Mouse (Mus musculus) WW6 (cell line): ENCODE measurements around the gene Ctdsp2.
A peak's percentile ranks its signal among the peaks of the same experiment; 100 is the strongest.

Experiments
- DNase-seq: peaks from one replicate; pipeline ENCODE4 v3.0.0-alpha.2; 2013; ENCODE audit warnings: low read depth, low spot score

The Ctdsp2 gene

DNA sequence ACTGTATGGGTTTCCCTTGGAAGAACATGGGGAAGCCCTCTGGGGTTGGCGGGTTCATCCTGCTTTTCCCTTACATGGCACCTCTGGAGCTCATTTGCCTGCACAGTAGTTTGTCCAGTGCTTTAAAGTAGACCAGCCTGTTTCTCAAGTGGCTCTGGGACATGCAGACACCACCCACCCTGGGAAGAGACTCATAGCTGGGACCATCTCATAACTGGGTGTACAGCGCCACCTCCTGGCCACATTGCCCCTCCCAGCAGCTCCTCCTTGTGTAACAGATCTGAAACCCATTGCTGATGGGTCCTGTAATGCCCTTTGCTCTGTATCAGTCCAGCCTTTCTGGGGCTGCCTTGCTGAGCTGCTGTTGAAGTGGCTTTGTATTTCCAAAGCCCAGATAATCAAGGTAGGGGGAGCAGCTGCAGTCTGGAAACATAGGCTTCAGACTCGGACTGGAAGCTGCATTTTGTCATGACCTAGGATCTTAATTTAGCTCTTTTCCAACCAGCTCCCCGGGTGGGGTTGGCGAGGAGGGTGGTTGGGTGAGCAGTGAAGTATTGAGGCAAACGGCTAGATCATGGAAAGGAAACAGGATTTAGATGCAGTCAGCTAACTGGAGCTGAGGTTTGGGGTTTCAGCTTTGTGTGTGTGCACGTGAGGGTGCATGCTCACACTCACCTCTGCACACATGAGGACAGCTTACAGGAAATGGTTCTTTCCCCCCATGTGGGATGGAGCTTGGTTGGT lies 12.0 kb downstream of the Ctdsp2 start:
- peak; percentile 62 for DNase-seq

DNA sequence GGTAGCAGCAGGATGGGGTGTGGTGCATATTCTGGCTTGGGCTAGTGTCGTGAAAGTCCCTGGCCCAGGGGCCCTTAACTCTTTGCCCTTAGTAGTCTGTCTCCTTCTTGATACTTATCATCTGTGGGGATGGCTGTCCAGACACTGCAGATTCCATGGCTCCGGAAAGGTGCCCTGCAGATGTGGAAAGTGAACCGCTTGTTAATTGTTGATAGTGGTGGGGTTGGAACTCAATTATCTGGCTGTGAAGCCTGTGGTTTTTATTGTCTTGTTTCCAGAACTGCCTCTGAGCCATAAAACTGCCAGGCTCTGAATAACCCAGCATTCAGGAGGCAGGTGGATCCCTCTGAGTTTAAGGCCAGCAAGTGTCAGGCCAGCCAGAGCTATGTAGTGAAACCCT lies 13.2 kb downstream of the Ctdsp2 start:
- DNase-seq = no peak

DNA sequence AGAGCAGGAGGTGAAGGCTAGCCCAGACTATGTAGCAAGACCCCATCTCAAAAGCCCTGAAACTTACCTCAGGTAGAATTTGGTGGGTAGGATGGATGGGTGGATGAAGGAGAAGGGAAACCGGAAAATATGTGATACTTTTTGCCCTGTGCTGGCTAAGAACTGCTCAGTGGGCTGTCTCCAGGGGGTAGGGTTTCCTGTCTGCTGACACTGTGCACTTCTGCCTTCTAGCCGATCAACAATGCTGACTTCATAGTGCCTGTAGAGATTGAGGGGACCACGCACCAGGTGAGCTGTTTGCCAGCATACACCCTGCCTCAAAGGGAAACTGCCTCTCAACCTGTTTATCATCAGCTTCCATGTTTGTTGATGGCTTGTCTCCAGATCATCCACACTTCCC lies 15.1 kb downstream of the Ctdsp2 start:
- no peak for DNase-seq

DNA sequence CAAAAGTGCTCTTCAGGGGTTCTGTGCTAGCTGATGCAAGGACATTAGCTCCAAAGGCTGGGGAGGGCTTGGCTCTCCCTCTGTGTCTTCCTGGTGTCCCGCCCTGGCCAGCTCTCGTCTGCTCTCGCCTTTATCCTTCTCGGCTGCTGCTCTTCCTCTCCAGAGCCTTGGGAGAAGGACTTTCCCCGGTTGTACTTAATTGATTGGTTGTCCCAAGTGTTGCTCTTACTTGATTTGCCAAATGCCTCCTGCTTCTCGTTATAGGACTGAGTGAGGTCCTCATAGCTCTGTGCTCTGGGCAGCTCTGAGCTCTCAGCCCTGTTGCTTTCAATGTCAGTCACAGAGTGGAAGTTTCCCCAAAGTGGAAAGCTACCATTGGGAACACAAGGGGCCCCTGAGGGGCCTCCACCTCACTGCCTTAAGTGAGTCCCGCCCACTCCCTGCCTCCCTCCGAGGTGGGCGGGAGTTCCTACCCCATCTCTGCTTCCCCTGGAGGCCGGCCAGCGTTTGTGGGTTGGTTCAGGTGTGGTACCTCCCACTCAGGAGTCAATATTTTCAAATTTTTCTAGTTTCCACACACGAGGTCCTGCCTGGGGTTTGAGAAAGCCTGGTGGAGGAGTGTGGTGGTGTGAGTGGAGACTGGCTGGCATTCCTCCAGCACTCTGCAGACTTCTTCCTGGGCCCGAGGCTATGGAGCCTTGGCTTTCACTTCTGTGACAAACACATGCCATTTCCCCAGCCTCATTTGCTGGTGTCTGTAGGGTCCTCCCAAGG lies 19.0 kb downstream of the Ctdsp2 start:
- DNase-seq = no peak

DNA sequence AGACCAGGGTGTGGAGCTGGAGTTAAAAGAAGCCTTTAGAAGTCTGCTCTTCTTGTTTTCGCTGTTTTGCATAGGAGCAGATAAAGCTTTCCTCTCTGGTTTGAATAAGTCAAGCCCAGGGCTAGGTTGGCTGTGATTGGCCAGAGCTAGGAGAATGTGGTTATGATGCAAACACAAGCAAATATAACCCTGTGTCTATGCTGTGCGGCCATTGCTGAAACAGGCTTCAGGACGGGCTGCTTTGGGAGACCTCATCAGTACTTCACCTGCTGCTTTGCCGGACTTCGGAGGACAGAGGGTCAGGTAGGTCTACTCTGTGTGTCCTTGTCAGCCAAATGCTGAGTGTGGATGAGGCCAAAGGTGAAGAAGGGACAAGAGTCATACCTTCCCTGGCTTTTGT lies 22.0 kb downstream of the Ctdsp2 start, which contains the start of gene Avil:
Gene Avil, plus strand, starts transcription at position 181 of the 400 bp plus-strand sequence.
- no peak for DNase-seq

DNA sequence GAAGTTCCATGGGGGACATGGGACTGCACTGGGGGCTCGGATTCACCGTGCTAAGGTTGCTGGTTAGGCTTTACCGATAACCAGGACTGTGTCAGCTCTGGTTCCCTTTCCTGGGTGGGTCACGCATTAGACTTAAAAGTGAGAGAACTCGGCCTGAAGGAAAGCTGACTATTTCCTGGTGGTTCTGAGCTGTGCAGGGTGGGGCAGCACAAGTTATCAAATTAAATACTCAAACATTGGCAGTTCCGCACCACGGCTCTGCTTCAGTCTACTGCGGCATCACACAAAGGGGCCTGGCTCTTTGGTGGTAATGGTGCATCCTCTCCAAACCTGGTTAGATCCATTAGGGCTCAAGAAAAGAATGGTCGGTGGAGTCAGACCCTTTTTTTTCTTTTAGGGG lies 22.8 kb downstream of the Ctdsp2 start:
- DNase-seq = no peak

DNA sequence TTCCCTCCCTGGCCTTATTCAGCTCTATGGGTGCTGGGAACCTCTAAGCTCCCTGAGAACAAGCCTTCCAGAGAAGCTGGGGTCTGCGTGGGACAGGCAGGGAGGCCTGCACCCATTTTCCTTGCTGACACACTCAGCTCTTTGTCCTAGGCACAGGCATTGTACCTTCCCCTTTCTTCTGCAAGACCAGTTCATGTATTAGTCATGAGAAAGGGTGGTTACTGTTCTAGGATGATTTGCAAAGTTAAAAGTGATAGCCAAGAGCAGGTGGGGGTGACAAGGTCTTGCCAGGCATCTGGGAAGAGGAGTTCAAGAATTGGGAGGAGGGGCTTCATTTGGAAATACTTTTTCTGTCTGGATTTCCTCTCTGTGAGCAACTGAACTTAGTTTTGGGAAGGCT lies 23.5 kb downstream of the Ctdsp2 start:
- DNase-seq = no peak

DNA sequence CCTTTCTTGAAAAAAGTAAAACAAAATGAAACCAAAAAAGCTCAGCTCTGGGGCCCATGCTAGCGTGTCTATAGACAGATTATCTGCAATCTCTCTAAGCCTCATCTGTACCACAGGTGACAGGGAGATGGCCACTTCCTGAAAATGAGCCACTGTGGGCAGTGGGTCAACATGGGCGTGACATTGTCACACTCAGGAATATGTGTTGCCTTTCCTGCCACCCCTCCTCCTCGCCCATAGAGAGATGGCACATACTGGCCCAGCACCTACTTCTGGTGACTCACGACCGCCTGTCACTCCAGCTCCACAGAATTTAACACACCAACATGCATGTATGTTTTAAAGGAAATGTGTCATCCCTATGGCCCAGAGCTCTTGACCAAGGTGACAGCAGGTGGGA lies 24.2 kb downstream of the Ctdsp2 start:
- no peak for DNase-seq

DNA sequence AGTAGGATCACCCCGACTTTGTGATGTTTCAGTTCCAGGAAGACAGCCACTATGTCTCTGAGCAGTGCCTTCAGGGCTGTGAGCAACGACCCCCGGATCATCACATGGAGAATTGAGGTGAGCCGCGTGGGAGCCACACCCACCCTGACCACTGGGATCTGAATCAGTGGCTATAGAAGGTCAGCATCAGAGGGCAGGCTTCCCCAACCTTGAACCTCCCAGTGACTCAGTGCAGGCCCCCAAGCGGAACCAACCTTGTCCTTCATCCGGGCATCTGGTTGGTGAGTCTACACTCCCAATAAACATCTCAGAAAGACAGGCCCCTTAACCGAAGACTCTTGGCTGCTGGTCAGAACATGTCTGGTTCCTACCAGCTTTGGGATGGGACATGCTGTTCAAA lies 24.8 kb downstream of the Ctdsp2 start:
- DNase-seq = no peak

DNA sequence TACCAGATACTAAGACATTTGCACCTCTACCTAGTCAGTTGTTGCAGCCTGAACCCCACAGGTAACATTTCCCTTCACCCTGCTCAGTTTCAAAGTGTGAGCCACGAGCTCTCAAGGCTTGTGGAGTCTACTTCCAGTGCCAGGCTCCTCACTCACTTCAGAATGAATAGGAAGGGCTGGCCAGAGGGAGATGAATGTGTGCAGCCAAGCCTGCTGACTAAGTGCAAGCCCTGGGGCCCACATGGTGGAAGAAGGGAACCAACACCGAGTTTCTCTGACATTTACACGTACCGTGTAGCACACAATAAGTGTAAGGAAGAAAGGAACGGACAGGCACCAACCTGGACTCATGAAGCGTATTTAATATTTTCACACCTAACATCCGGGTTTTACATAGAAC lies 25.3 kb downstream of the Ctdsp2 start:
- DNase-seq = no peak

DNA sequence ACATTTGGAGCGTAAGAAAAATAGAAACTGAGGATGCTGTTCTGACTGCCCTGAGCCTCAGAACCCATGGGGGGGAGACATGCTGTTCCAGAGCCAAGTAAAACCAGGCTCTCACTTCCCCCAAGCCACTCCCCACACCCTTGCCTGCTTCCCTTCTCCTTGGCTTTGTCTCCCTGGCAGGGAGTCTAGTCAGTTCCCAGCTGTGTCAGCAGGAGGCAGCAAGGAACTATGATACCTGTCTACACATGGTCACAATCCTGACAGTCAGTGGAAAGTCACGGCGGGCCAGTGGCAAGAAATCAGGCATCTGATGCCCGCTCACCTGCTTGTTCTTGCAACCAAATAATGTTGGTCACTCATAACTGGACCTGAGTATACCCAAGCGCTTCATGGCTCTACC lies 38.0 kb downstream of the Ctdsp2 start:
- DNase-seq = no peak

DNA sequence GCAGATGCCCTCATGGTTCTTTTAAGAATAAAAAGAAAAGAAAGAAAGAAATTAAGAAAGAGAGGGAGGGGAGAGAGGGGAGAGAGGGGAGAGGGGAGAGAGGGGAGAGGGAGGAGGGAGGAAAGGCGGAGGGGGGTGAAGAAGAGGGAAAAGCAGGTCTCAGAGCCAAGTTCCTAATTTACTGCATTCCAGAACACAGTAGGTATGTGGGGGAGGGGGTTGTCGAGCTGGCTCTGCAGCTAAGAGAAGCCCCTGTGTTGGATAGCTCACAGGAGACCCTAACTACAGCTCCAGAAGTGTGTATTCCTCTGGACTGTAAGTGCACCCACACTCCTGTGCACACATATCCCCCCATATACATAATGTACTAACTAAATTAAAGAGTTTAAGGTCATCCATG lies 38.6 kb downstream of the Ctdsp2 start:
- DNase-seq = no peak

DNA sequence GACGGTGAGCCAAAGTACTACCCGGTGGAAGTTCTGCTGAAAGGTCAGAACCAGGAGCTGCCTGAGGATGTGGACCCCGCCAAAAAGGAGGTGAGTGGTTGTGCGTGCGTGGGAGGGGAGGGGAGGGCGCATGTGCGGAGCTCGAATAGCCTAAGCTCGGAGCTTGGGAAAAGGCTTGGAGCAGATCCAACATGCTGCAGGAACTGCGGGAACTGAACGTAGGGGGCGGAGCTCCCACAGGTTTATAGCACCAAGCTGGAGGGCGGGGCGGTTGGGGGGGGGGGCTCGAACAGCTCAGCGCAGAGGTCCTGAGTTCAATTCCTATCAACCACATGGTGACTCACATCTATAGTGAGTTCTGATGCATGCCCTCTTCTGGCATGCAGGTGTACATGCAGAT lies 39.9 kb downstream of the Ctdsp2 start:
- DNase-seq = no peak

DNA sequence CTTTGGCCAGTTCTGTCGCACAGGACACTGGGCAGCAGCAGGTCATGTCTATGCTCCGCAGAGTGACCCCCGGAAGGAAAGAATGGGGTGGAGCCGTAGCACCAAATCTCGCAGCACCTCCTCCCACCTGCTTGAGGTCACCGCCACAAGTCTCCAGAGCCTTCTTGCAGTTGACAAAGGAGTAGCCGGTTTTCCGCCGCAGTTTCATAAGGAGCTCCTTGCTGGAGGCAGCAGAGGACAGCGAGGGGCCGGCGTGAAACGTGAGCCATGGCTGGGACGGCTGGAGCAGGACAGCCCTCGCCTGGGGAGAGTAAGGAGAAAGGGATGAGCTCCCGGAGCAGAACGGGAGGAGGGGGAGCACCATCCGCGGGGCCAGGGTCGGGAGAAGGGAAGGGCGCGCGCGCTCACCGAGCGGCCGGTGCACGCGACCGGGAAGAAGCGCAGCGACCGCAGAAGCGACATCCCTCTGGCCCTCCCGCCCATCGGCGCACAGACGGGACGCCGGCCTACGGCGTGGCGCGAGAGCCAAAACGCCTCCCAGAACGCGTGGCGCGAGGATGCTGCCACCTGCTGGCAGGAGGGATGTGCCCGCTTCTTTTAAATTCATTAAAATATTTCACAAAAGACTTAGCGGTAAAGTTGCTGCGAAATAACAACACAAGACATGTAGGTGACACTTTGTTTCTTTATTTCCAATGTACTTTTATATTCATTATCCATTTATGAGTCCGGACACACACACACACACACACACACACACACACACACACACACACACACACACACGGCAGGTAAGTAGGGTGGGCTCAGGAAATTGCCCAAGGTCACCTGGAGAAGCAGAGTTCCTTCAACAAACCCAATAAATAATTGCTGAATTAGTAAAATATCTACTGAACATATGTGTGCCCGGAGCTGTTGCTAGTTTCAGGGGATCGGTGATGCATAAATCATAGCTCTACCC lies 52.1 kb downstream of the Ctdsp2 start, which contains the start of gene Tsfm:
Gene Tsfm, minus strand, starts transcription at position 505 of the 961 bp plus-strand sequence.
- DNase-seq = peak; percentile 67

DNA sequence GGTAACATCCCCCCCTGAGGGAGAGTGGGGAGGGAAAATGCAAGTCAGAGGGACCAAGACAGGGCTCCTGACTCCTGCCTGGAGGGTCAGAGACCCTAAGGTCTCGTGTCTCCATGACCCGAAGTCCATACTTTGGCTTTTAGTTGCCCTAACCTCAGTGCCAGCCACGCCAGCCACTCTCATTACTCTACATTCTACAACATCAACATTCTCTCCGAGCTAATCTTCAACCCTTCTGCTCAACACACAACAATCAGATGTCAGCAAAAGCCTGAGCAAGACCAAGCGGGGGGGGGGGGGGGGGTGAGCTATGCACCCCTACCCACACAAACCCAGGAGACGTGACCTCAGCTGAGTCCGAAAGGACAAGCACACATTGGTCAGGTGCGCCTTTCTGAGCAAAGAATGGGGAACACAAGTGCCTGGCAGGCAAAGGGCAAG lies 54.8 kb downstream of the Ctdsp2 start:
- DNase-seq = no peak

DNA sequence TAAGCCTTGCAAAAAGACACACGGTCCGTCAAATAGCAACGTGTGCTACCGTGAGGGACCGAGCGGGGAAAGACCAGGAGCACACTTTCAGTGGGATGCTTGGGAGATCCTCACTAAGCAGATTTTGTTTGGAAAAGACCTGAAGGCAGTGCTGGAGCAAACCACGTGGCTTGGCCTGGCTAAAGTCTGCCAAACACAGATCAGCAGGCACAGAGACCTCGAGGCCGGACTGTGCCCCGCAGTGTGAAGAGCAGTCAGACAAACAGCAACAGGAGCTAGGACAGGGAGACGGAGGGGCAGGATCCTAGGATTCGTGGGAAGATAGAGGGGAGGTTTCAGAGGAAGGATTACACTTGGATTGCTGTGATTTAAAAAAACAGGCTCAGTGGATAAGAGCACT lies 57.8 kb downstream of the Ctdsp2 start:
- DNase-seq = no peak

DNA sequence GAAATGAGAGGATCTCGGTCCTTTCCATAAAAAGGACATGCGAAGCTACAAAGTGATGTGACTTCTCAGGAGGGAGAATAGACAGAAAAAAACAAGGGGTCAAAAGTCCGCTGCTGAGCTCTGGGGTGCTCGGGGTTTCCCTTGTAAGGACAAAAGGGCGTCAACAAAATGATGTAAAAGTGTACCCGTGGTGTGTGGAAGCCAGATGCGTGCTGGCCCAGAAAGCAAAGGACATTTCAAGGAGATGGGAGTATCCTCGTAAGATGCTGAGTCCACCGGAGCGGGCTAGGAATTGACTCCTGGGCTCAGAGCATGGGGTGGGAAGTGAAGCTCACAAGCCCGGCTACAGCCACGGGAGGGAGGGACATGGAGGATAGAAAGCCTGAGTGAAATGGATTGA lies 59.1 kb downstream of the Ctdsp2 start:
- no peak for DNase-seq

DNA sequence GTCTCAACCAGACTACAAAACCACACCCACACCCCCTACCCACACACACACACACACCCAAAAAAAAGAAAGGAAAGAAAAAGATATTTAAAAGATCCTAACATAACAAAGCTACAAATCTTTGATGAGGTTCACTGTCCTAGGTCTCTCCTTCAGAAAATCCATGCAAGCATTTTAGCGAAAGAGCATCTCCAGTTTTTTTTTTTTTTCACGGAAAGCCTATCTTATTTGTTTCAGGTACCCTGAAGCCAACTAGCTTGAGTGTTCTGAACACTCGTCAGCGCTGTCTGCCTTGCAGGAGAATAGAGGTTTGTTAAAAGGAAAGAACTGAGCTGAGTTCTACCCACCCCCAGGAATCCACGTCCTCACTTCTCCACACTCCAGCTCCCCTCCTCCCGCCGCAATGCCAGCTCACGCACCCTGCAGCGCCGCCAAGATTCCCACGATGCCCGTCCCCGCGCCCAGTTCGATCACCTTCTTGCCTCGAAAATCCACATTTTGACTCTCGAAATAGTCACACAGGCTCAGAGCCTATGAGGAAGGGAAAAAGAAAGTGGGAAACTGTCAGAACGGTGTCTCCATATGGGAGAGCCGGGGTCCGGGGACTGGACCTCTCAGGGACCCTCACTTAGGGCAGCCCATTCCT lies 62.2 kb downstream of the Ctdsp2 start:
- DNase-seq = no peak

DNA sequence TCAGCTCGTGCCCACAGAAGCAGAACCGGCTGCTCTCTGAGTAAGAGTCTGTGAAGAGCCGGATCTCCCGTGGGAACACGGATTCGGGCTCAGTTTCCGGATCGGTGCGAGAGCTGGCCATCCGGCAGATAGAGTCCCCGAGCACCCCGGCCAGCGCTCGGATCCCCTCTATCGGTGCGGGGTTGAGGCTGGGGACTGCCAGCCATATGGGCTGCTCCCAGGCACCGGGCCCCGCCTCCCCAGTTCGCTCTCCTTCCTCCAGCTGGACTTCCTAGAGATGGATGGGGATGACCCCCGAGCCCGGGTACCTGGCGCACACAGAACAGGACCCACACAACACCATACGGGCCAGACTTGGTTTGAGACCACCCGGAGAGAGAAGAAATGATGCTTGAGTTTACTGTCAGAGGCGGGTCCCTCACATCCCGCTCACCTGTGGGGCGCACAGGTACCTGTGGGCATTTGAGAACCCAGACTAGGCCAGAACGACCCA lies 62.8 kb downstream of the Ctdsp2 start, which contains the start of the genes Mettl1 and Eef1akmt3:
Gene Mettl1, plus strand, starts transcription at position 141 of the 493 bp plus-strand sequence.
Gene Eef1akmt3, minus strand, starts transcription at position 240 of the 493 bp plus-strand sequence.
- DNase-seq = no peak

DNA sequence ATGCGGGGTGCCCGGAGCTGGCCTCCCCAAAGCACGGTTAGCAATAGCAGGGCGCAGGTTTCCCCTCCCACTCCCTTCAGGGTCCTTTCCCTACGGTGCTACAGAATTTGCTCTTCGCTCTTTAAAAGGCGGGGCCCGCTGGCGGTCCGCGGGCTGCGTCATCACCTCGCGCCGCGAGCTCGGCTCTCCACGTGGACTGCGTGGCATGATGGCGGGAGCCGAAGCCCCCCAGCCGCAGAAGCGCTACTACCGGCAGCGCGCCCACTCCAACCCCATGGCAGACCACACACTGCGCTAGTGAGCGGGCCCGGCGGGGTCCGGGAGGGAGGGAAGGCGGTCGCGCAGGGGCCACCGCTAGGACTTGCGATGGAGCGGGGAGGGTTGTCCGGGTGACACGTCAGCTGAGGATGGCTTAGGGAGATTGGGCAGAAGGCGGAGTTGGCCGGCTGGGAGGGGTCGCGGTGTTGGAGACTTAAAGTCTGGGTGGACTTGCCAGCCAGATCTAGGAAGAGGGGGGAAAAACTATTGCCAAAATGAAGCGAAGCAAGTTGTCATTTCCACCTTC lies 63.3 kb downstream of the Ctdsp2 start:
- DNase-seq = peak; percentile 83
